Mouse (Mus musculus): Measurements from ENCODE around the gene Rps2. TPM values are rescaled to one million over a fixed set of nuclear protein-coding genes. Genes with fewer than 3 reads are reported as not detected.

Gene Rps2
- polyA plus RNA-seq, 1 experiment from 2014 or later = 1,161 TPM

DNA sequence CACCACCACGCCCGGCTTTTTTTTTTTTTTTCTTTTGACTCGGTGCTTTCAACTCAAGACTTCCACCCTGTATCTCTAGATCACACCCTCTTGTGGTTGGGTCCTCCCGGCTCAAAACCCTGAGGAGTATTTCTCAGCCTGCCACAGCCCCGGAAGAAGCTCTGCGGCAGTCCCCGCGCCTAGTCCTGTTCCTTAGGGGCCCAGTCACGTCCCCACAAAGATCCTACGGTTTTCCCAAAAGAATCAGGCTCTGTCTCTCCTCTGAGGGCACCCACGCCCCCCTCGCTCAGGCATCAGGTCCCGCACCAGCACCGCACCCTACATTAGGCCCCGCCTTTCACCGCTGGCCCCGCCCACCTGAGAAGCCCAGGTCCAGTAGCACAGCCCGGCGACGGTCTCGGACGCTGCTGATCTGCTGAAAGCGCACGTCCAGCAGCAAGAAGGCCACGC, 30.7 kb upstream of the Rps2 start:
- peak overlapping the region; percentile 29 for H3K4me3 ChIP-seq (replicated peaks)
- H3K4me2 ChIP-seq = peak overlapping the region; percentile 52
- H3K27ac ChIP-seq = no peak overlapping the region
- ATAC-seq (ENCODE audit: insufficient number of reproducible peaks, insufficient read depth, low FRiP score, low TSS enrichment, low read depth) = no peak
- peaks cover 15% of the 10 kb centered on the region for H3K4me1 ChIP-seq (replicated peaks)
- H3K9ac ChIP-seq (replicated peaks) = peak overlapping the region; percentile 37; the same call in 1 of the 2 replicates
- WGBS = 3% methylated on average over 25 of the region's 25 CpGs
- H3K36me3 ChIP-seq = peaks cover 8% of the 10 kb centered on the region
- peaks cover 61% of the 10 kb centered on the region for H3K27me3 ChIP-seq
- H3K9me3 ChIP-seq = no peaks in the 10 kb centered on the region

DNA sequence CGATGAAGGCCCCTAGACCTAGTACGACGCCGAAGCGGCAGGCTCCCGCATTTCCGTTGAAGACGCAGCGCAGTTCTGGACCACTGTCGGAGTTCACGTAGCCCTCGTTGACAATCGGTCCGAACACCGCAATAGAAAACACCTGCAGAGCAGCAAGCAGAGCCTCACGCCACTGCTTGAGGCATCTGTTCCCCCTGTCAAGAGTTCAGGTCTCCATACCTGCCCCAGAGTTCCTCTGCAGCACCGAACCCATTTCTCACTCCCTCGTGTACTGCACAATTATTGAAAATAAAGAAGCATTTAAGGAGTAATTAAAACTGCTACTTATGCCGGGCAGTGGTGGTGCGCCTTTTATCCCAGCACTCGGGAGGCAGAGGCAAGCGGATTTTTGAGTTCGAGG, 30.3 kb upstream of the Rps2 start:
- Histone ChIP-seq H3K27ac (no peak overlapping the region), H3K4me3 (replicated peaks) (peak overlapping the region; percentile 29), H3K4me2 (peak overlapping the region; percentile 52), H3K9me3 (no peaks in the 10 kb centered on the region), H3K27me3 (peaks cover 63% of the 10 kb centered on the region), H3K9ac (replicated peaks) (peak overlapping the region; percentile 37; the same call in 1 of the 2 replicates), H3K36me3 (peaks cover 8% of the 10 kb centered on the region), H3K4me1 (replicated peaks) (peaks cover 15% of the 10 kb centered on the region)
- 18% methylated on average over 23 of the region's 23 CpGs for WGBS
- ATAC-seq (ENCODE audit: insufficient number of reproducible peaks, insufficient read depth, low FRiP score, low TSS enrichment, low read depth) = no peak

DNA sequence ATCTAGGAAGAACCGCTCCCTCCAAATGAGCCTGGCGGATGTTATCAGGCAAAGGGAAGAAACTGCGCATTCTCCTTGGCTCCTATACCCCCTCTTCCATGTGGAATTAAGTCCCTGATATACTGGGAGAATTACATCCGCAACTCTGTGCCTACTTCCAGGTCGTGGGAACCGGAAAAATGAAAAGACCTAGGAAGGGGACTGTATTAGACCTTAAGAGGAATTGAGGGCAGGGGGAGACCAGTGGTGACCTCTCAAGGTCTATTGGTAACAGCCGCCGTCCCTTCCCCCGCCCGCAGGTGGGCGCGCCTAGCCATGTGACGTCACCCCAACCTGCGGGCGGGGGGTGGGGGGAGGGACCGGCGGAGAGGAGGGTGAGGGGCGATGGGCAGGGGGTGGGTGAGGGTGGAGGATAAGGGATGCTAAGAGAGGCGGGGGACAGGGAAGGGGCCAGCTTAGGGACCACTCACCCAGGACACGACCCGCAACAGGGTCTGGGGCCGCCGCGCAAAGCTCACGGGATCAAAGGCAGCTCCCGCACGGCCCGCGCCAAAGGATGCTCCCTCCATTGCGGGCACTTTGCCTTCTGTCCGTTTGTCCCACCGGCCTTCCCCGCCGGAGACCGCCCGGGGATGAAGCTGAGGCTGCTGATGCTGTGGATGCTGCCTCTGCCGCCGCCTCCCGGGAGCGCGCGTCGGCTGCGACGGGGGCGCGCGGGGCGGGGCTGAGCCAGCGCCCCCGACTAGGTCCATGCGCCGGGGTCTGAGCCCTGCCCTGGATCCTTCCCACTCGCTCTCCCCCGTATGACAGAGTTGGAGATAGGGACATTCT, 28.4 kb upstream of the Rps2 start, which contains the start of gene Syngr3:
Gene Syngr3, minus strand, starts transcription at position 705 of the 831 bp plus-strand sequence.
- Histone ChIP-seq H3K4me1 (replicated peaks) (peaks cover 19% of the 10 kb centered on the region), H3K4me3 (replicated peaks) (peak within 1 kb of the TSS; percentile 70), H3K27ac (no peak within 1 kb of the TSS), H3K9ac (replicated peaks) (peak within 1 kb of the TSS; percentile 74), H3K27me3 (peaks cover 63% of the 10 kb centered on the region), H3K4me2 (peak within 1 kb of the TSS; percentile 94), H3K36me3 (peaks cover 21% of the 10 kb centered on the region), H3K9me3 (no peaks in the 10 kb centered on the region)
- peak; percentile 35; the same call in 1 of the 2 replicates for ATAC-seq (ENCODE audit: insufficient number of reproducible peaks, insufficient read depth, low FRiP score, low TSS enrichment, low read depth)
- 1% methylated on average over 50 of the region's 55 CpGs for WGBS

DNA sequence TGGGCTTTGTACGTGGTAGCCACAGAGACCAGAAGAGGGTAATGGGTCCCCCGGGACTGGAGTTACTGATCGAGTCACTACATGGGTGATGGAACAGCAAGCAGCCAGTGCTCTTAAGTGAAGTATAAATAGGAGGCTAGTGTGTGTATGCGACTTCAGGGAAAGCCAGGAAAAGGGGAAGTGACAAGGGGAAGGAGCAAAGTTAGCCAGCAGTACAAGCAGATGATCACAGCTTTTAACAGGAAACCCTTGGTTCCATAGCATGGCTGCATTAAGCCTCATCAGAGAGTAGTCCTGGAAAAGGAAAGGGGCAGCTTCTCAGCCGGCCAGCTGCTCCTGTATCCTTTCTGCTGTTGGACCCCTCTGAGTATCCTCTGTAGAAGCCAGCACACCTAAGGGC, 25.5 kb upstream of the Rps2 start:
- WGBS = 90% methylated on average over 5 of the region's 5 CpGs

DNA sequence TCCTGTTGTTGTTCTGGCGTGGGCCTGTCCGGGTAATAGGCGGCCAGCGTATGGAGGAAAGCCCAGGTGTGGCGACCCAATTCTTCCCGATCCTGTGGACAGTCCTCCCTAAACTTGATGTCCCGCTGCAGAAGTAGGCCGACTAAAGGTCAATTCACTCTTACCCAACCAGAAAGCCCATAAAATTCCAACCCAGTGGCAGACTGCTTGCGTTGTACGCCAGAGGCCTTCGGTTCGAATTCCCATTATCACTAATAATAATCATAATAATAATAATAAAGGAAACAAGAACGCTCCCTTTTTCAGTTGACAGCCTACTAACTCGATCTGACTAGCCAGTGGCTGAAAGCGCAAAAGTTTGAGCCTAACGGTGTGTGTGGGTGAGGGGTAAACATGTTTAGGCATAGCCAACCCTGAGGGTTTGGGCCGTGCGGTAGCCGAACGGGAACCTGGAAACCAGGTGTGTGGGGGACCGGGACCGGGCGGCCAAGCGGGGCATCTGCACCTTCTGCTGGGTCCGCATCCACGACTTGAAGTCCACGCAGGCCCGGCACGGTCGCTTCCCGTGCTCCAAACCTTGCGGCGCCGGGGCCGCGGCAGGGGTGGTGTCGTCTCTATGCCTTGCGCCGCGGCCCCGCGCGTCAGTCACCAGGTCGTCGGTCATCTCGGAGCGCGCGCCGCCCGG, 22.4 kb upstream of the Rps2 start:
- H3K4me1 ChIP-seq (replicated peaks) = peaks cover 24% of the 10 kb centered on the region
- H3K4me2 ChIP-seq = peak overlapping the region; percentile 73
- peak overlapping the region; percentile 88 for H3K4me3 ChIP-seq (replicated peaks)
- peaks cover 32% of the 10 kb centered on the region for H3K36me3 ChIP-seq
- H3K27me3 ChIP-seq = peaks cover 15% of the 10 kb centered on the region
- peak; percentile 21; the same call in 1 of the 2 replicates for ATAC-seq (ENCODE audit: insufficient number of reproducible peaks, insufficient read depth, low FRiP score, low TSS enrichment, low read depth)
- WGBS = 8% methylated on average over 44 of the region's 51 CpGs
- peak overlapping the region; percentile 91 for H3K27ac ChIP-seq
- H3K9me3 ChIP-seq = no peaks in the 10 kb centered on the region
- H3K9ac ChIP-seq (replicated peaks) = peak overlapping the region; percentile 87

More for the DNA sequence above, 25.5 kb upstream of the Rps2 start:
- no peak for ATAC-seq (ENCODE audit: insufficient number of reproducible peaks, insufficient read depth, low FRiP score, low TSS enrichment, low read depth)
- Histone ChIP-seq H3K4me2 (no peak overlapping the region), H3K27me3 (peaks cover 46% of the 10 kb centered on the region), H3K9ac (replicated peaks) (no peak overlapping the region), H3K27ac (no peak overlapping the region), H3K4me1 (replicated peaks) (peaks cover 30% of the 10 kb centered on the region), H3K36me3 (peaks cover 21% of the 10 kb centered on the region), H3K9me3 (no peaks in the 10 kb centered on the region), H3K4me3 (replicated peaks) (no peak overlapping the region)

DNA sequence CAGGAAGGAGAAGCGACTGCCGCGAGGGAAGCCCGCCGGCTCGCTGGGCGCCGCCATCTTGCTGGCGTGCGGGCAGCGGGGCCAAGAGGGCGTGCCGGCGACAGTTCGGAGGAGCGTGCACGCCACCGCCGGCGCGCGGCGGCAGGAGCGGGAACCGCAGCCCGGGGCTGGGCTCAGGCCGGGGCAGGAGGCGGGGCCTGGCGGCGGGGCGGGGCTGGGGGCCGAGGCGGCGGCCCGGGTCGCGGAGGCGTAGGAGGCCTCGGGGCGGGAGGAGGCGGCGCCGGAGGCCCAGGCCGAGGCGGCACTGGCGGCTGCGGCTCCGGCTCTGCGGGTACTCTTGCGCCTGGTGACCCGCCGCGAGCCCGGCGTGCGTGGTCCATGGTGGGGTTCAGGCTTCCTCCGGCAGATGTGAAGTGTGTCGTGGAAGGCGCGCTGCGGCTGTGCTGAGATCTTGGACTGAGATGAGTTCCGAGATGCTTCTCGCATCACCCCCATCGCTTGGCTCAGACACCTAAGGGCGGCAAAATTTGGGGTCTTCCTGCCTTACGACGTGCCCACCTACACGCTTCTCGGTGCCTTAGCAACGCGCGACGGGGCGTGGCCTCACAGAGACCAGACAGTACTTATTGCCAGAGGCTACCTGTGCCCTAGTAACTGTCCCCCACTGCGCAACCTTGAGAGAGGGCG, 21.8 kb upstream of the Rps2 start, which contains the start of the genes Gfer and Noxo1:
Gene Gfer, minus strand, starts transcription at position 146 of the 687 bp plus-strand sequence.
Gene Noxo1, plus strand, starts transcription at position 224 of the 687 bp plus-strand sequence.
- H3K4me2 ChIP-seq = peak within 1 kb of the TSS; percentile 73
- peak within 1 kb of the TSS; percentile 88 for H3K4me3 ChIP-seq (replicated peaks)
- peak within 1 kb of the TSS; percentile 91 for H3K27ac ChIP-seq
- peaks cover 8% of the 10 kb centered on the region for H3K27me3 ChIP-seq
- WGBS = under 1% methylated on average over 76 of the region's 76 CpGs
- H3K4me1 ChIP-seq (replicated peaks) = peaks cover 24% of the 10 kb centered on the region
- ATAC-seq (ENCODE audit: insufficient number of reproducible peaks, insufficient read depth, low FRiP score, low TSS enrichment, low read depth) = peak; percentile 80
- no peaks in the 10 kb centered on the region for H3K9me3 ChIP-seq
- H3K36me3 ChIP-seq = peaks cover 39% of the 10 kb centered on the region
- H3K9ac ChIP-seq (replicated peaks) = peak within 1 kb of the TSS; percentile 87

DNA sequence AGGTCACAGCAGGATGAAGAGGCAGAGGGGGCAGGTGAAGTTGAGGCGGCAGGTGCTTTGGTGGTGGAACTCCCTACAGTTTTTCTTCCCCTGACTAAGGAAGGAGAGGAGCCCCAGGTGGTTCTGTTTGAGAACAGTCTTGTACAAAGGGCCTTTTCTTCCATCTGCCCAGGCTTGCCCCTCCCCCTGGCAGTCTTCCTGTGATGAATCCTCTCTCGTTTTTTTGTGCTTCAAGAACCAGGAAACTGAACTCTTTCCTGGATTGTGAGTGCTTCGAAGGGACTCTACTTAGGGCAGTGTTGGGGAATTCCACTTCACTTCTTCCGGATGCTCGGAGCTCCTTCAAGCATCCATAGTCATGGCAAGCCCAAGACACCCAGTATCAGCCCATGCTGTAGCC, 19.9 kb upstream of the Rps2 start:
- H3K27ac ChIP-seq = 0 out of 2 replicates have a peak overlapping the region, but pooled peaks have one; percentile 23
- WGBS = 36% methylated on average over 5 of the region's 5 CpGs
- H3K9ac ChIP-seq (replicated peaks) = no peak overlapping the region
- H3K36me3 ChIP-seq = peaks cover 46% of the 10 kb centered on the region
- no peak overlapping the region; the same call in 1 of the 2 replicates for H3K4me2 ChIP-seq
- H3K27me3 ChIP-seq = no peaks in the 10 kb centered on the region
- H3K9me3 ChIP-seq = no peaks in the 10 kb centered on the region
- no peak for ATAC-seq (ENCODE audit: insufficient number of reproducible peaks, insufficient read depth, low FRiP score, low TSS enrichment, low read depth)
- no peak overlapping the region for H3K4me3 ChIP-seq (replicated peaks)
- peaks cover 24% of the 10 kb centered on the region for H3K4me1 ChIP-seq (replicated peaks)

DNA sequence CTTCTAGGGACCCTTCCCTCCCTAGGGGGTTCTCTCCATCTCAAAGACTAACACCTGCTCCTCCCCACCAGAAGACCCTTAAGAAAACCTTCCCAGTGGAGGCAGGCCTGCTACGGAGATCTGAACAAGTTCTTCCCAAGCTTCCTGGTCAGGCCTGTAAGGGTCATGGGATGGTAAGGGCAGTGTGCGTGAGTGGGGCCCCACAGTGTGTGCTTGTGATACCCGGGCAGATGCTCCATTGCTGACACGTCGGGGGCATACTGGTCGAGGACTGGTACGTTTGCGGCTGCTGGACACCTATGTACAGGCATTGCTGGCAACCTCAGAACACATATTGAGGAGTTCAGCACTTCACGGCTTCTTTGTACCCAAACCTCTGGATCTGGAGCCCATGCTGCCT, 19.2 kb upstream of the Rps2 start:
- Histone ChIP-seq H3K4me1 (replicated peaks) (peaks cover 24% of the 10 kb centered on the region), H3K9me3 (no peaks in the 10 kb centered on the region), H3K4me2 (no peak overlapping the region), H3K36me3 (peaks cover 47% of the 10 kb centered on the region), H3K9ac (replicated peaks) (no peak overlapping the region), H3K4me3 (replicated peaks) (no peak overlapping the region), H3K27ac (no peak overlapping the region), H3K27me3 (no peaks in the 10 kb centered on the region)
- ATAC-seq (ENCODE audit: insufficient number of reproducible peaks, insufficient read depth, low FRiP score, low TSS enrichment, low read depth) = no peak
- WGBS = 71% methylated on average over 9 of the region's 9 CpGs

DNA sequence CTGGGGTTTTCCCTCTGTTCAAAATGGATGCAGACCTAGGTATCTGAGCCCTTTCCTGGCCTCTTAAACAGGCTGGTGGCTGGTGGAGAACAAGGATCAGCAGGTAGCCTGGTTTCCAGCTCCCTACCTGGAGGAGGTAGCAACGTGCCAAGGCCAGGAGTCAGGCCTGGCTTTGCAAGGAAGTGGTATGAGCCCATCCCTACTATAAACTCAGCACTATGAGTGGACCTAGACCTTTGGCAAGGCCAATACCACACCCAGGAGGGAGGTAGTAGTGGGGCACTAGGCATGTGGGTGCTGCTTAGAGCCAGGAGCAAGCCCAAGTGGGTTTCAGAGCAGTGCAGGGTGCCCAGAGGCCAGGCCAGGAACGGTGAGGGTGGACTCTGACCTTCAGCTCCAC, 18.4 kb upstream of the Rps2 start:
- peaks cover 20% of the 10 kb centered on the region for H3K4me1 ChIP-seq (replicated peaks)
- no peak overlapping the region for H3K9ac ChIP-seq (replicated peaks)
- no peaks in the 10 kb centered on the region for H3K9me3 ChIP-seq
- H3K27me3 ChIP-seq = no peaks in the 10 kb centered on the region
- H3K4me3 ChIP-seq (replicated peaks) = no peak overlapping the region
- ATAC-seq (ENCODE audit: insufficient number of reproducible peaks, insufficient read depth, low FRiP score, low TSS enrichment, low read depth) = no peak
- 82% methylated on average over 2 of the region's 2 CpGs for WGBS
- peaks cover 50% of the 10 kb centered on the region for H3K36me3 ChIP-seq
- H3K4me2 ChIP-seq = no peak overlapping the region
- H3K27ac ChIP-seq = no peak overlapping the region

DNA sequence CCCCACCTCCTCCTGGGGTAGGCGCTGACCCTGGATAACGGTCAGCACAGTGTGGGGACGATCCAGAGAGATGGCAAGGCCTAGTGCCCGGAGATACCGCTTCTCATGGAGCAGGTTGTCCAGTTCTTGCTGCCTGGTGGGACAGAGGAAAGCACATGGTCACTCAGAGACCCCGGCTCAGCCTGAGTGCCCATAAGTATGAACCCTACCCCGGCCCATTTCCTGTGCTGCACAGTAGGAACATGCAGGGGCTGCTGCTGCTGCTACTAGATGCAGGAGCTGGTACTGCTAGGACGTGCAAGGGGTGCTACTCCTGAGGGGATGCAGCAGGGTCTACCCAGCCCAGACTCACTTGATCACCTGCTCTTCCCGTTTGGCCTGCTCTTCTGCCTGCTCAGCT, 16.7 kb upstream of the Rps2 start:
- Histone ChIP-seq H3K27me3 (no peaks in the 10 kb centered on the region), H3K4me2 (no peak overlapping the region), H3K4me3 (replicated peaks) (no peak overlapping the region), H3K36me3 (peaks cover 61% of the 10 kb centered on the region), H3K9me3 (no peaks in the 10 kb centered on the region), H3K4me1 (replicated peaks) (peaks cover 16% of the 10 kb centered on the region), H3K27ac (no peak overlapping the region), H3K9ac (replicated peaks) (no peak overlapping the region)
- no peak for ATAC-seq (ENCODE audit: insufficient number of reproducible peaks, insufficient read depth, low FRiP score, low TSS enrichment, low read depth)
- 88% methylated on average over 9 of the region's 9 CpGs for WGBS
